In the genomic region with DNA sequence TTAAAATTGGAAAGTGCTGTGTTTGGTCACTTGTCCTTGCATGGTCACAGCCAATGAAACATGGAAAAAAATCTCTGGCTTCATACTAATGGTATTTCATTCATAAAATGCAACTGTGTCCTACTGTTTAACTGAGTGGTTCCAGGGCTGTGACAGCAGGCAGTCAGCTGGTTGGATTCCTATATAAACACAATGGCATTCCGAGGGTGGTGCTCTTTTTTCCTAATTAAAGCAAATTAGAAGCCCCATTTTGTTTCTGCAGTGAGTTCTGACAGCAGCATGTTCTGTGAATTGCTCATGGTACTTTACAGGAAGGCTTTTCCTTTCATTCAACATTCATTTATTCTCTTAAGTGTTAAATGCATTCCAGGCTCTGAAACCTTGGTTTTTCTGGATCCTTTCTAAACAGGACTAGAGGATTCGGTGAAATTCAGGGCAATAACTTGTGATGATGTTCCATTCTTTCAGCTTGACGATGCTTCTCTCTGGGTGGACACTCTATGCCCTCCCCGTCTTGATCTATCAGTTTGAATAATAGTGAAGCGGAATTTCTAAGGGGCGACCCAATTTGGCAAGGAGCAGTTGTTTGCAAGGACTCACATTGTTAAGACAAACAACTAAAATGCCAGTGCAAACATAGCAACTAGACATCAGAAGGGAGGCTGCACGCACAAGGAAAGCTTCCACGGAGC, we compare ENCODE assay signal across 13 mouse cellular contexts.
"Had no signal": no experiment of that assay in that cellular context is flagged by ENCODE, and none has a peak within 500 bp of the region (broad histone marks: within the 10 kb centered on the region; RNA-seq: fewer than 3 reads in every experiment).

No protein-coding gene starts in this region.

- H3K36me3 ChIP-seq: limb, embryonic 15.5 days; liver, embryonic 12.5 days; midbrain, embryonic 10.5 days; neural tube, embryonic 15.5 days had no signal

- DNase-seq: kidney, adult 8-10 months; kidney, postnatal 25 days; lung, embryonic 14.5 days; lung, postnatal 10 days; lung, postnatal 4 days; thymus, postnatal 4 days had no signal

- H3K9ac ChIP-seq: limb, embryonic 15.5 days; liver, embryonic 12.5 days; lung, embryonic 14.5 days; neural tube, embryonic 15.5 days had no signal

- H3K4me2 ChIP-seq: limb, embryonic 15.5 days; liver, embryonic 12.5 days; lung, embryonic 14.5 days; neural tube, embryonic 15.5 days had no signal

- H3K9me3 ChIP-seq: limb, embryonic 15.5 days; liver, embryonic 12.5 days; midbrain, embryonic 10.5 days; neural tube, embryonic 15.5 days had no signal

- ATAC-seq: liver, embryonic 12.5 days had no signal

- H3K27me3 ChIP-seq: limb, embryonic 15.5 days; liver, embryonic 12.5 days; neural tube, embryonic 15.5 days had no signal

- H3K4me1 ChIP-seq: liver, embryonic 12.5 days; neural tube, embryonic 15.5 days had no signal

- H3K4me3 ChIP-seq: left cerebral cortex, adult 2 months; limb, embryonic 15.5 days; liver, embryonic 12.5 days; midbrain, embryonic 10.5 days; myocyte; neural tube, embryonic 15.5 days had no signal

- H3K27ac ChIP-seq: left cerebral cortex, adult 2 months; limb, embryonic 15.5 days; liver, embryonic 12.5 days; midbrain, embryonic 10.5 days; neural tube, embryonic 15.5 days; stomach, postnatal 0 days had no signal
